Mouse (Mus musculus) gastrocnemius, postnatal 4 days (tissue): ENCODE results near the gene Sgip1. TPM values are rescaled to one million over a fixed set of nuclear protein-coding genes. Genes with fewer than 3 reads are reported as not detected.
A peak's percentile ranks its signal among the peaks of the same experiment; 100 is the strongest.

Experiments
- DNase-seq, 2 experiments: peaks; one replicate each; pipeline ENCODE4 v3.0.0; 2021 to 2022; ENCODE audit warnings: low spot score in 2 of 2, mixed read lengths in 2 of 2
- long read RNA-seq, 2 experiments: library from polyadenylated mRNA; stranded (forward); transcript quantifications; one replicate each; pipeline ENCODE4 v2.0.0; 2021
- total RNA-seq, 2 experiments: library from RNA; stranded (reverse); gene quantifications; 2 replicates each; pipeline ENCODE4 v1.2.3; 2021

Gene Sgip1
- total RNA-seq: 1 to 10 TPM; 2.0 to 3.5 TPM
- long read RNA-seq, experiment 1, partial matches to known transcripts: 0 of 2 reads
- long read RNA-seq, experiment 1, other reads (novel, unspliced or antisense): 2 of 2 reads
- long read RNA-seq, experiment 2, partial matches to known transcripts: 1 of 1 reads
- long read RNA-seq, experiment 2, other reads (novel, unspliced or antisense): 0 of 1 reads

DNA sequence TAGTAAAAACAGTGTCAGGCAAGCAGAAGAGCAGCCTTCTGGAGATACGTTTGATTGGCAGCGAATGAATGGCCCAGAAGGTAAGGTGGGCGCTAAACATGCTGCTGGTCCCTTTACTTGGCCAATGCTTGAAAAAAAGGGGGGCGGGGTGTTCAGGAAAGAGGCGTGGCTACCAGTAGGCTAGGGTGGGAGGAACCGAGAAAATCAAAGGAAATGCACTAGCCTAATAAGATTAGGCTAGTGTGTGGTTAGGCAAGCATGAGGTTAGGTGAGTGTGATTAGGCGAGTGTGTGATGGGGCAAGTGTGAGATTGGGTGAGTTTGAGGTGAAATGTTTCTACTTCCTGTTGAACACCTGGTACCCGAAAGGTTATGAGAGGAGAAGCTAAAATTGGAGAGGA lies at the start of gene Sgip1:
TSS of gene Sgip1 (plus strand) at position 11 of the 400 bp plus-strand sequence.
- no peak for DNase-seq

DNA sequence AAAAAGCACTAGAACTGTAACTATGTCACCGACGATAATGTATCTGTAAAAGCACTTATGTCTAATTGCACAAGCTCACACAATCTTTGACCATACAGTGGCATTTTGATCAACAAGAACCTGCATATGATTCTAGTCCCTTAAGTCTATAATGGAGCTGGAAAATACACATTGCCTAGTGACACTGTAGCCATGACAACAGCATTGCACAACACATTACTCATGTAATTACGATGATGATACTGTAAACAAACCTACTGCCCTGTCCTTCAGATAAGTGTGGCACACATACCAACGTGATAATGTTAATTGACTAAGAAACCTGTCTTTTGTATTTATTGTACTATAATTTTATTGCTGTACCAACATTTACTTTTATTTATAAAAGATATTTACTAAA lies 49.7 kb upstream of the Sgip1 start:
- no peak for DNase-seq

DNA sequence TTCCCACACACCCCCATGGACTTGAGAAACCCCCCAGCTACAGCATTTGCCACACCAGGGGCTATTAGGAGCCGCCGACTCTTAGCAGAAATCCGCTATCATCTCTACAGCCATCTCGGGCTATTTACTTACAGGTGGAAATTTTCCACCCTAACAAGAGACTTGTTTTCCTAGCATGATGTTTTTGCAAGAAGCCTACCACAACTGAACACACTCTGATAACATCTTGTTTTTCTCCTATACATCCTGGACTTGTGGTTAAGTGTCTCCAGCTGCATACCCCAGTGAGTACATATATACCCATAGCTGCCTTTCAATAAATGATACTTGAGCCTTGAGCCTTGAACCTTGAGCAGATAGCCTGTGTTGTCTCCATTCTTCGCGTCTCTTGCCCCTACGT lies 43.1 kb upstream of the Sgip1 start:
- DNase-seq: no peak

DNA sequence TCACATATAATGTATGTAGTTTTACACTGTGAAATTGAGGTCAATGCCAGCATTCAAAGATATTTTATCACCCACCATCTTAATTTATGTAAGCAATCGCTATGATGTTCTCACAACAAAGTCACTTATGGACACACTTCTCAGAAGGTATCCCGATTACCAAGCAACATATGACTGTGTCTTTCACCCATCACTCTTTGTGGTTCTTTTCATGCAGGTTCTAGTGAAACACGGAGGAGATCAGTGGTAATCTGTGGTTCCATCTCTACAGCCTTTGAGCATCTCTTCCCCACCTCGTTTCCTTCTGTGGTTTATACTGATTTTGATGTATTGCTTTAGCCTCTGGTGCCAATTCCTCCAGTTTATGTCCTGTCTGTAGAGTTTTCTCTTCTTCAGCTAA lies 29.4 kb upstream of the Sgip1 start:
- DNase-seq: no peak

DNA sequence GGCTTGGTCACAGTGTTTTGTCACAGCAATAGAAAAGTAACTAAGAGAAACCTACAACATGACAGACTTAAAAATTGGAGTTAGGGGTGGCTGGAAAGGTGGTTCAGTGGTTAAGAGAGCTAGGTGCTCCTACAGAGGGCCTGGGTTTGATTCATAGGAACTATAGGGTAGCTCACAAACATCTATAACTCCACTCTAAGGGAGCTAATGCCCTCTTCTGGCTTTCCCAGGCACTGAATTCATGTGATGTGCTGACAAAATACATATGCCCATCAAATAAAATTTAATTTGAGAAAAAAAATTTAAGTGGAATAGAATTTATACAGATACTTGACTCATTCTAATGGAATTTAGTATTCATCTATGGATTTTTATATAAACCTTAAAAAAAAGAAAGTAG lies 25.6 kb upstream of the Sgip1 start:
- no peak for DNase-seq

DNA sequence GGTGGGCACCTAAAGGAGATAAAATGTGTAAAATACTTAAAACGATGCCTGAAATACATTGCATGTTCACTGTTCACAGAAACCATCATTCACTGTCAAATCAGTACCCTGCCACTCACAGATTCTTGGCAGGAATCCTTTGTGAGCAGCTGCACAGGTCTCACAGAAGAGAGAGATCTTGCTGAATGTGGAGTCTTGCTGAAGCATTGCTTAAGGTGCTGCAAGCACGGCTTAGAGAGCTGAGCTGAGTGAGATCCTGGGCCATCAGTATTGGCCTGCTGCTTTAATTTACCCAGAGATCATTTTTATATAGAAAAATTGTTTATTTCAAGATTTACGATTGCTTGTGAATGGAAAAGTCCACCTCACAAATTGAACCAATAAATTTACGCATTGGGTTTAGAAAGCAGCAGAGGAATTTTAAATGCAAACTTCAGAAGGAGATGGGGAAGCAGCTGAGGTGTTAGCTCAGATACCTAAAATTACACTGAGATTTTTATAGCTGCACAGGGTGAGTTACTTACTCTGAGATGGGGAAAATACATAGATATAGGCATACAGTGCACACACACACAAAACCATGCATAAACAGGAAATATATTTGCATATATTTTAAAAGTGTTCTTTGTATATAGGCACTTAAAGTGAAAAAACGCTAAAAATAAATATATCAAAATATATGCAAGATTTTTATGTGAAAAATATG lies 23.8 kb upstream of the Sgip1 start:
- DNase-seq: no peak

DNA sequence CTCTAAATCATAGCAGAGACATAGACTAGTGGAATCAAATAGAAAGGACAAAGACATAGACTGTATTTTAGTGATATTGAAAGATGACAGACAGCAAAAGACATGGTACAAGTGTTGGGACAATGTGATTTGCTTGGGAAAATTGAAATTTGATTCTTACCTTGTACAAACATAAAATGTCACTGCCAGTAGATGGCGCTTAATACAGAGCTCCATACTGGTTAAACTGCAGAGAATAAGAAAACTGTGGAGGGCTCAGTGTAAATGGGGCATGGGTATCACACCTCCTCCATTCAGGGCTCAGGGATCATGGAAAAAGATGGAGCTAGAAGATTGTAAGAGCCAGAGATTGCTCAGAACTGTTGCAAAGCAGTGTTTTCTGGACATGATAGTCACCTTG lies 21.6 kb upstream of the Sgip1 start:
- DNase-seq: no peak

DNA sequence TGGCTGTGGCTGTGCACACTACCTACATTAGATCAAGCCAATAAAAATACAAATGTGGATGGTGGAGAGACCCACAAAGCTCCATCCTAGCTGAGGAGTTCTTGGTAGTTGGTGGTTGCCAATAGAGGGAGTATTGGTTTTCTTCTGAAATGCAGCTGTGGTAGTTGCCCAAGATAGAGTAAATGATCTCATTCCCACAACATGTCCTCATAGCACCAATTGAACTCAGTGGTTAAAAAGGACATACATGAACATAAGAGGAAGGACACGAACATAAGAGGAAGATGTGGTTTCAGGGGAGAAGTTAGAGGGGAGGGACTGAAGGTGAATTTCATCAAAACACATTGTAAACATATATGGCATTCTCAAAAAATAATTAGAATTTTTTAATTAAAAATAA lies 21.1 kb upstream of the Sgip1 start:
- DNase-seq: no peak

DNA sequence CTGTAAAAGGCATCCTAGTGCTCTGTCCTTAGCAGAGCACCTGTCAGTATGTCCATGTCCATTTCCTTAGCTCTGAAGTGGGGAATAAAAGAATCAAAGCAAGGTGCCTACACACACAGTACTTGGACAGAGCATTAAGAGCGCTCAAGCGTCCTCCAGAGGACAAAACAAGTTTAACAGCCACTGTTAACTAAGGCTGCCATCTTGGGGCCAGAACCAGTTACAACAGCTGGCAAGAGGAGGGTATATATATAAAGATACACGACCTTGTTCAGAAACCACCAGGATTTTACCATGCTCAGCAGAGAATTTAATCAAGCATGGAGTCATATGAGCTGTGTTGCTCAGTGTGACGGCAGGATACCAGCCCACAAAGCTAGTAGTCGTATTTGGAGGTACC lies 16.7 kb upstream of the Sgip1 start:
- no peak for DNase-seq

DNA sequence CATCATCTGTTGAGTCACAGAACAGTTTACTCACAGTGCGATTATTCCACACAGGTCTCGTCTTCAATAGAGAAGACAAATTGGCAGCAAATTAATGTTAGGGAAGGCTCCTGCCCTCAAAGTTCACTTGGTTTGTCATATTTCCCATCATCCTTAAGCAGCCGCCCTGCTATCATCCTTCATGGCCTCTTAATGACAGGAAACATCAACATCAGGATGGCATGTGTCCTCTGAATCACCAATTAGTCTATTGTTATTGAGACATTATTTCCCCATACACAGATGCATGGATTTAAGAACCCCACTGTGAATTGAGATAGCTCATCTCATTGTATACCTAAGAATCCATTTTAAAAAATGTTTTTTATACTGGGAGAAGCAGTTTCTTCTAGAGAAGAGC lies 10.1 kb upstream of the Sgip1 start:
- DNase-seq: no peak

DNA sequence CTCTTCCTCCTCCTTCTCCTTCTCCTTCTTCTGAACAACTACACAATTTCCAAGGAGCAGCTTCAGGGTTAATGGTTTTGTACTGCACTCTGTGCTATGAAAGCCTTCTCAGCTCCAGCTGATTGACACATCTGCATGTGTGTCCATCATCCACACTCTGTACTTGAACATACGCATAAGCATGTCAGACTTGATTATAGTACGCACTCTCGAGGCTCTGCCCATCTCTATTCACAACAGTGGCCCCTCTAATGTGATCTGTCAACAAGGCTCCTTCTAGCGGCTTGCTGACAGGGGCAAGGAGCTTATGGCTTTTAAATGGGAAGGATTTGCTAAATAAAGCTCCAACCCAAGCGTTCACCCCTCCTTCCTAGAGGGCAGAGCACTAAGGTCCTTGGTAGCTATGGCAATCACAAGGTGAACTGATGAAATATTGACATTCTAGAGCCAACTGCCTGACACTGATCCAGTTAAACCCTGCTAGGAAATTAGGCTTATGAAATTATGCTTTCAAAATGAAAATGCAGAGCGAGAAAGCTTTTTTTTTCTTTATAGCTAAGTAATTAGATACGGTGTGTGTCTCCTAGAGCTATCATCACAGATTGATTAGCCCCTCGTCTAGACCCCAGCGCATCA lies 7.0 kb upstream of the Sgip1 start:
- no peak for DNase-seq

DNA sequence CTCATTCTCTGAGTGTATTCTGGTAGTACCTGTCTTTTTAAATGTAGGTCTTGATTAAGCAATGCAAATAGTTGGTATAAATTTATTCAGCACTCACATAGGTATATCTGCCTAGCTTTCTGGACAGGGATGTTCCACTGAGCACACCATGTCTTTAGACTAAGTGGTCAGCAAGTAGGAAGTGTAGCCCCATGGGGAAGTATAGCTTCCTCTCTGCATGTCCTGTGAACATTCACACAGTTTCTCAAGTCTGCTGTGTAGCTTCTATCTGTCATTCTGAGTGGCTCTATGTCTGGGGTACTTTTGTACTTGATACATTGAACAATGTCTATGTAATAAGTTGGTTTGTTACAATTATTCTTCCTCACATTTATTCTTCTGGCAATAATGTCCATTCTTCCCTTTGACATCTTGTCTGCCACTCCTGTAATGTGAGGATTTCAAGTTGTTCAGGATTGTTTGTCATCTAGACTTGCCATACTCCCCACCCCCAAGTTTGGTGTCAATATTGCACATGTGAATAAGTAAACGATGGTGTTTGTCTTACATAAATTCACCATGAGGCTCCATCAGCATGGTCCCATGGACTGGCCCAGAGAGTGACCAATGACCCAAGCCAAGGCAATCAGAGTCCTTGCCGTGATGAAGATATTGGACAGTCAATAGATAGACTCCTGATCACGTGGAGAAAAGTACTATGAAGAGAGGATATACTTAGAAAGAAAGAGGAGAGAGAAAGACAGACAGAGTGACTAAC lies 12.4 kb downstream of the Sgip1 start:
- no peak for DNase-seq

DNA sequence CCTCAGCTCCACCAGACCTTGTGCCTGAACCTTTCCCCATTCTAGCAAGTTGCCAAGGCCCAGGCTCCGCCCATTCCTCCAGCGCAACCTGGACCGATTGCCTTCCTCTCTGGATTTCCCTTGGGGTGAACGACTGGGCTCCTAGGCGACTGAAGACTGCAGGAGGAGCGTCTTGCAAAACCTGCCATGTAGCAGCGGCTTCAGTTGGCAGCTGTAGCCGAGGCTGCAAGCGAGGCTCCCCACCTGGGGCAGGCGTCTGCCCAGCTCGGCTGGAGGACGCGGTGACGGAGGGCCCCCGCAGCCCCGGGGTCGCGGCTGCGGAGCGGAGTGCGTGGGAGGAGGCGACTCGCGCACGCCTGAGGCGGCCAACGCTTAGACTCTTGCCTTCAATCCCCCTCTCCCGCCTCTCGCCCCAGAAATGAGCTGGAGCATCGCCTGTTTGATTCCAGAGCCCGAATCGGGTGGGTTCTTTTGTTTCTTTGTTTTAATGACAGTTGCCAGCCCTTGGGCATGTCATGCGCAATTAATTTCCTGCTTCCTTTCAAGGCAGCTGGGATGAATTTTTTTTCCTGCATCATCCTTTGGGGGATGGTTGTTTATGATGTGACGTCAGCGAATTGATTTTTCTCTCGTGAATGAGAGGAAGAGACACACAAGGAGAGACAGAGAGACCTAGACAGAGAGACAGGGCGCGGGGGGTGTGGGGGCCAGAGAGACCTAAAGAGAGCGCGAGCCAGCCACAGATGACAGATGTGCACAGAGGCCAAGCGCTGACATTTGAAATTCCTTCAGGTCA lies 18.2 kb downstream of the Sgip1 start:
- peak in 1 of 2 experiments; percentile 29 for DNase-seq

DNA sequence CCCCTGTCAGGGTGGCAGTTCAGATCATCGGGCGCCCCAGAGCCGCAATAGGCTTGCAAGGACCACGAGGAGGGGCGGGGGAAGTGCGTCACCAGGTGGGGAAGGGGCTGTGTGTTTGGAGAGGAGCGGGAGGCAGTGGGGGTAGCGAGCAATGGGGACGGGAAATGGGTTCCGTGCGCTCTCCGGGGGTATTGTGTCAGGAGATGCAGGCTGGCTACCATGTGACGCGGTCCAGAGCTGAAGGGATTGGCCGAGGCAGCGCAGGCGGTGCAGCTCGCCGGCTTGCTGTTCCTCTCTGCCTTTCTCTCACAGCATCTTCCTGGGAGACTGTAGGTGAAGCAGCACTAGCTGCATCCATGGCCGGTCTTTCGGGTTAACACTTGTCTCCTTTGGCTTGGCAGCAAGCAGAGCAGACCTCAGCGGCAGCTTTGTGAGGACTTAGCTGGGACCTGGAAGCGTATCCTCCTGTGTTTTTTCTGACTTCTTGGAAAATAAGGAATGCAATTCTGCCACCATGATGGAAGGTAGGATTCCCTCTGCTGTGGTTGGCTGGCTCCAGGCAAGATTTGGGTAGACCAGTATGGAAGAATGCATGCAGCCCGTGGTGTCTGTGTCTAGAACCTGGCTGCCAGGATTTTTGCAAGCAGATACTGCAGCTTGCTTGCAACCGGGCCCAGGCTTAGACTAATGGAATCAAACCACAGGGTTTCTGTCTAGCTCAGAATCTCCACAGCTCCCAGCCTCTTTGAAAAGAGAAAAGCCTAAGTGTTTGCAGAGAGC lies 19.1 kb downstream of the Sgip1 start:
- DNase-seq: peak in 1 of 2 experiments; percentile 49

DNA sequence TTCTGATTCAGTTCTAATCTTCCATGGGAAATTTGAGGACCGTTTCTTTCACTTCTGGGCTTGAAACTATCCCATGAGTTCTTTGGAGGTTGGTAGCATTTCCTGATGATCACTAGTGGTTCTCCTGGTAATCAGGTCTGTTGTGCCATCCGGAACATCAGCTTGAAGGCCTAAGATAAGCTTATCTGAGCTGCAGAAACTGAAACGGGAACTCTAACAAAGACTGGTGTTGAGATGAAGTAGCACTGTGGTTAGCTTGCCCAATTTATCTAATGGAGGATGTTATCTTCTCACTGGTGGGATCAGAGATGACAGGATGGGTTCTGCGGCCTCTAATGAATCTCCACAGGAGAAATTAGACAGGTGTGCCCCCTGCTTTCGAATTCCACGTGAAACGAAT lies 21.0 kb downstream of the Sgip1 start:
- DNase-seq: no peak

DNA sequence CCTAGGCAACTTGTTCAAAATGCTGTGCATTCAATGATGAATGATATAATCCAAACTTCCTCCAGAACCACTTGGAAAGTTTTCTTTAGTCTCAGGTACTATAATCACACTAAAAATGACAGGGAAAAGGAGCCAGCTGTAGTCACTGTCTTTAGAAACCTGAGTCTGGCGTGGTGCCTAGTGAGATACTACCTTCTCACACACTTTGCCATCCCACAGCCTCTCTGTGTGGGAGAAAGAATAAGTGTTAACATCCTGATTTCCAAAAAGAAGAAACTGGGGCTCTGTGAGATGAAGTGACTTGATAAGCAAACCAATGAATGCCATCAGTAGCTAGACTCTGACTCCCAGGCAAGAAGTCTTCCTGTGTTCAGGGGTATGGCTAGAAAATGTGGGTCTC lies 28.0 kb downstream of the Sgip1 start:
- DNase-seq: no peak

DNA sequence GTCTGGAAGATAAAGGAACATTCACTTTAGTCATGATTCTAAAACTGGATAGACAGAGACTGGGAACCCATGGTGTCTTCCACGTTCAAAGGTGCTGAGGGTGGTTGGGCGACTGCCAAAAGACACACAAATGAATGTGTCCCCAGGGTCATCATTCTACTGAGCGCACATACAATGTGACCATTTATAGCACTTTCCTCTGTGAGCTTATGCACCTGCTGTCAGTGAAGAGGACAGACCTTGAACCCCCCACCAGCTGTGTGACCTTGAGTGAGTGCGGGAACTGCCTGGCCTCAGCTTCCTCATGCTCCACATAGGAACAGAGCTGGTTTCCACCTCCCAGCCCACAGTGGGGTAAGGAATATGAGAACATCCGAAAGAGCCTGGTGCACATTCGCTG lies 28.8 kb downstream of the Sgip1 start:
- DNase-seq: no peak

DNA sequence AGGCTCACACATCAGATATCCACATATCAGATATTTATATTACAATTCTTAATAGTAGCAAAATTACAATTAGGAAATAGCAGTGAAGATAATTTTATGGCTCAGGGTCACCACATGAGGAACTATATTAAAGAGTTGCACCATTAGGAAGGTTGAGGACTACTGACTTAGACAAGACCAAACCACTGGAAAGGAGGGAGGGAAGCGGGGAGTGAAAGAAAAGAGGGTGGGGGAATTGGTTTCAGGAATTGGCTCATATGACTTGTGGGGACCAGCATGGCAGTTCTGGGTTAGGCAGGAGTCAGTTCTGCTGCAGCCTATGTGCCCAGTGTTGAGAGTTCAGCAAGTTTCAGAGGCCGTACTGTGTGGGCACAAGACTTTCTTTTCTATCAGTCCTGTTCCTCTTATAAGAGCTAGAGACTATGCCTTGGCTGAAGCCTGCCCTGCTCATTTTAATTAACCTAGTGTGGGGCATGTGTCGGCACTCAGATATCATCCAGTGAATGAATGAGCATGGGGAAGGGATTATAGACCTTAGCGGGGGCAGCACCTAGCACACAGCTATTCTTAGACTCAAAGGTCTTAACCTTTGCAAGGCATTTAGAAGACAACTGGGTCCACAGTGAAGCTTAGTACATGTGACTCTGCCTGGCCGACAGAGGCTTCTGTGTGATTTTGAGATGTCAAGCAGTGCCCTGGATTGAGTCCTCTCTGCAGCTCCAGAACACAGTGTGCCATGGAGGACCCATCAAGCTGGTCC lies 30.7 kb downstream of the Sgip1 start:
- no peak for DNase-seq

DNA sequence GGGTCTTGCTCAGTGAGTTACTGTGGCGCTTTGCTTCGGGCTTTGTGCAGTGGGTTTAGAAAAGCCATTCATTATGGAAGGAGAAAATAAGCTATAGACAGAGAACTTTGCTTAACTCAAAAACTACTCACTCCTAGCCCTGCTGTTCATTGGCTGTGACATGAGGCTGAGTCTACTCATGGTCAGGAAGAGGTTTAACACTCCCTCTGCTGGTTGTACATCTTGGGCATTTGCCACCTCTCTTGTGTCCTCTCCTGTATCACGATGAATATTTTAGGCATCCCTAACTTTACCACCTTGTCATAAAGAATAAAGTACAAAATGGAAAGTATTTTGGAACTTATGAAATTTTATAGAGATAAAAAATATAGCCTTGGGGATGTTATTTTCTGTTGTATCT lies 32.1 kb downstream of the Sgip1 start:
- no peak for DNase-seq

DNA sequence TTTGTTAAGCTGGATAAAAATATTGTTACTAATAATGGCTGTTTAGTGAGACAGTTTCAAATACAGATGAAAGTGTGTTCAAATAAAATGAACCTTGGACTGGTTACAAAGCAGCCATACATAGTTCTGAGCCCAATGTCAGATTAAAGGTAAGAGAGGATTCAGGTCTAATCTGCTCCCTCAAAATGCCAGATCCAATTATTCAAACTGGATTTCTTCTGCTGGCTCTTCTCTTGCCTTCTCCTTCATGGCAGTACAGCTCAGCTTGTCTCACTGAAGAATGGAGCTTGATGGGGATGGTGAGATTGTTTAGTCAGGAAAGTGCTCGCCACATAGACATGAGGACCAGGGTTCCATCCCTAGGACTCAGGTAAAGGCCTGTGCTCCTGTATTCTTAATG lies 32.7 kb downstream of the Sgip1 start:
- no peak for DNase-seq
